Mouse (Mus musculus) regulatory T cell (primary cell): Measurements from ENCODE around the gene Zbtb21.

Experiments used
- in situ Hi-C: fragments of 300-600 bp; cut with MboI, MseI; formaldehyde crosslinking; loops from one replicate; pipeline ENCODE4 v1.15.1; 2025; ENCODE audit warnings: high pct_unique_total_duplicates

Gene Zbtb21

GRCm38 (mm10) chr16:97897346-97898024 is 64.9 kb downstream of the Zbtb21 start:
- in situ Hi-C loops, result no loop called here
